Mouse (Mus musculus) embryonic facial prominence, embryonic 10.5 days (tissue): ENCODE data around the gene Serpinb1c. TPM values are rescaled to one million over a fixed set of nuclear protein-coding genes. Genes with fewer than 3 reads are reported as not detected.

Experiments used
- DNase-seq: peaks from one replicate; pipeline ENCODE4 v3.0.0-alpha.2; 2017; ENCODE audit warnings: low spot score
- H3K27ac ChIP-seq: fragments of 300-500 bp; sonication (generic); replicated peaks from 2 replicates; pipeline ENCODE4 v1.5.1; 2016; ENCODE audit warnings: mild to moderate bottlenecking
- H3K27me3 ChIP-seq: fragments of 300-500 bp; sonication (generic); replicated peaks from 2 replicates; pipeline ENCODE4 v1.6.1; 2016; ENCODE audit warnings: low read depth, mild to moderate bottlenecking; ENCODE audit not compliant: poor library complexity, severe bottlenecking
- H3K36me3 ChIP-seq: fragments of 300-500 bp; sonication (generic); replicated peaks from 2 replicates; pipeline ENCODE4 v1.6.1; 2016; ENCODE audit warnings: mild to moderate bottlenecking, moderate library complexity
- H3K4me1 ChIP-seq: fragments of 300-500 bp; sonication (generic); 2 replicates; pipeline ENCODE4 v1.6.1; 2016
- H3K4me3 ChIP-seq: fragments of 300-500 bp; sonication (generic); 2 replicates; pipeline ENCODE4 v1.5.1; 2016; ENCODE audit warnings: mild to moderate bottlenecking, moderate library complexity
- H3K9me3 ChIP-seq: fragments of 300-500 bp; sonication (generic); 2 replicates; pipeline ENCODE4 v1.6.1; 2016; ENCODE audit warnings: mild to moderate bottlenecking
- WGBS: fragments of 180-500 bp; shearing (Covaris S2); methylation state at CpG from one replicate; pipeline ENCODE4 v1.1.7; 2016; 5-methylcytosine and 5-hydroxymethylcytosine counted together
- polyA plus RNA-seq: library from polyadenylated mRNA; unstranded; fragments of >200 nt; fragmentation: Nextera tagmentation; extraction: Ambion mirVana; gene quantifications from 2 replicates; pipeline ENCODE4 v1.2.1, GENCODE M21; 2016

Gene Serpinb1c
- polyA plus RNA-seq, 1 experiment from 2014 or later, result not detected

DNA sequence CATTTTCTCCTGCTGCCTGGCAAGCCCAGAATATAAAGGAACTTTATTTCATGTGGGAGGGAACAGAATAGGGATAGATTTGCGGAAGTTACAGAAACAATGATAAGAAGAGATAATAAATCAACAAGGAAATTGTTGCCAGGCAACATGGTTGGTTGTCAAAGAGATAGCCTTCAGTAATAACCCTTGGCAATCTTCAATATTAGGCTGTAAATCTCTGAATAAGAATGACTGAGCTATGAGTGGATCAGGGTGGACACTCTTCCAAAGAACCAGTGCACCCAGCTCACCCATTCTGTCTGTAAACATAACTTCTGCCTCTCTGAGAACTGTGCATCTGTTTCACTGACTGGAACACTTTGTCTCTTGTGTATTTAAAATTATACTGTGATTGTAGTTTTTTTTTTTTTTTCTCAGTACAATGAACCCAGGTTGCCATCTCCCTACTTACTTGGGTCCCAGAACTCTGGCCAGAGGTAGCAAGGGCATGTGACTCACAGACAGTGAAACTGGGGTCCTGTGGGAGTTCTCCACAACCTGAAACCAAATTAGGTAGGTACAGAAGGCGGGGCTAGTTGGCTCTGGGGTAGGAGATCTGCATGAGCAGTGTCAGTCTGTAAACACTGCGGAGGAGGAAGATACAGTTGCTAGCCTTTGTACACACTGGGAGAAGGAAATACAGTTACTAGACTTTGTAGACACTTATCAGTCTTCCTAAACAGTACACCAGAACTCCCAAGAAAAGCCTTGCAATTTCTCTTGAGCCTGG is 66.3 kb downstream of the Serpinb1c start:
- H3K4me1 ChIP-seq, result no peaks in the 10 kb centered on the region
- no peaks in the 10 kb centered on the region for H3K9me3 ChIP-seq
- DNase-seq, result no peak
- H3K27me3 ChIP-seq, result no peaks in the 10 kb centered on the region
- WGBS, result 89% methylated on average over 3 of the region's 3 CpGs
- H3K36me3 ChIP-seq, result no peaks in the 10 kb centered on the region
- no peak overlapping the region for H3K4me3 ChIP-seq
- no peak overlapping the region for H3K27ac ChIP-seq

Other genes starting within 250 kb of the Serpinb1c start
- gene Mylk4, start 114.3 kb downstream of the Serpinb1c start, polyA plus RNA-seq, result 0.02 TPM in 1 of 2 replicates, not detected in the other
- 14.0 and 15.6 TPM in 2 replicates for gene Wrnip1, start 96.2 kb downstream of the Serpinb1c start, polyA plus RNA-seq
- not detected in 2 replicates for gene D930007J09Rik, start 95.4 kb downstream of the Serpinb1c start, polyA plus RNA-seq
- 0.67 and 1.2 TPM in 2 replicates for gene Serpinb1a, start 47.0 kb downstream of the Serpinb1c start, polyA plus RNA-seq
- gene Serpinb6b, start 67.0 kb upstream of the Serpinb1c start, polyA plus RNA-seq, result 1.1 and 1.7 TPM in 2 replicates
- 1.4 TPM in 2 replicates for gene Serpinb9, start 105.0 kb upstream of the Serpinb1c start, polyA plus RNA-seq
- gene Serpinb9b, start 129.2 kb upstream of the Serpinb1c start, polyA plus RNA-seq, result not detected in 2 replicates
- gene Serpinb1b, start 180.4 kb upstream of the Serpinb1c start, polyA plus RNA-seq, result 0.28 and 0.59 TPM in 2 replicates